Mouse (Mus musculus) forebrain, embryonic 12.5 days (tissue): ENCODE data around the gene Trappc6a. TPM values are rescaled to one million over a fixed set of nuclear protein-coding genes. Genes with fewer than 3 reads are reported as not detected.
"Not testable (repeated sequence)": the region's sequence is repeated elsewhere in the genome, so short reads cannot be mapped to it uniquely, and the experiment has no call there.

Source experiments
- ATAC-seq: fragments of 200-750 bp; cut with Nextera tagmentation; 2 replicates; pipeline ENCODE4 v1.8.0; 2017; ENCODE audit warnings: moderate TSS enrichment; ENCODE audit not compliant: low FRiP score
- H3K27ac ChIP-seq: fragments of 300-500 bp; sonication (generic); 2 replicates; pipeline ENCODE4 v1.5.1; 2016; ENCODE audit warnings: mild to moderate bottlenecking
- H3K27me3 ChIP-seq: fragments of 300-500 bp; sonication (generic); 2 replicates; pipeline ENCODE4 v1.6.1; 2016; ENCODE audit warnings: mild to moderate bottlenecking
- H3K36me3 ChIP-seq: fragments of 300-500 bp; sonication (generic); replicated peaks from 2 replicates; pipeline ENCODE4 v1.6.1; 2016; ENCODE audit warnings: mild to moderate bottlenecking
- H3K4me1 ChIP-seq: fragments of 300-500 bp; sonication (generic); 2 replicates; pipeline ENCODE4 v1.6.1; 2016
- H3K4me2 ChIP-seq: fragments of 300-500 bp; sonication (generic); 2 replicates; pipeline ENCODE4 v1.6.1; 2016; ENCODE audit warnings: mild to moderate bottlenecking, moderate library complexity
- H3K4me3 ChIP-seq: fragments of 300-500 bp; sonication (generic); replicated peaks from 2 replicates; pipeline ENCODE4 v1.5.1; 2016; ENCODE audit warnings: mild to moderate bottlenecking
- H3K9ac ChIP-seq: fragments of 300-500 bp; sonication (generic); 2 replicates; pipeline ENCODE4 v1.6.1; 2016; ENCODE audit warnings: mild to moderate bottlenecking
- H3K9me3 ChIP-seq: fragments of 300-500 bp; sonication (generic); 2 replicates; pipeline ENCODE4 v1.6.1; 2016
- WGBS: fragments of 180-500 bp; shearing (Covaris S2); methylation state at CpG from one replicate; pipeline ENCODE4 v1.1.7; 2016; 5-methylcytosine and 5-hydroxymethylcytosine counted together
- polyA plus RNA-seq: library from polyadenylated mRNA; unstranded; fragments of >200 nt; fragmentation: Nextera tagmentation; extraction: Ambion mirVana; gene quantifications from 2 replicates; pipeline ENCODE4 v1.2.1, GENCODE M21; 2016

Trappc6a gene
- polyA plus RNA-seq, 1 experiment from 2014 or later, result 43.6 TPM

DNA sequence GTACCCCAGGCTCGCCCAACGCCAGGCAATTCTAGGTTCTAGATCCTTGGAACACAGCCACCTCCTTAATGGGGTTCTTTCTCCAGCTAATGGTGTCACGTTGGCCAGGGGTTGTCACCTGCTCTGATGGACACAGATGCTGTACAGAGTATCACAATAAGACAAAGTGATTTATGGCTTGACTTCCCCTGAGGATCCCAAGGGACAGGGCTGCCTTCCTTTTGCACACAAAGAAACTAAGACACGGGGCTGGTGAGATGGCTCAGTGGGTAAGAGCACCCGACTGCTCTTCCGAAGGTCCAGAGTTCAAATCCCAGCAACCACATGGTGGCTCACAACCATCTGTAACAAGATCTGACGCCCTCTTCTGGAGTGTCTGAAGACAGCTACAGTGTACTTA is 3.7 kb downstream of the Trappc6a start:
- not testable (repeated sequence) for H3K4me3 ChIP-seq, H3K4me2 ChIP-seq, H3K27ac ChIP-seq, H3K36me3 ChIP-seq, ATAC-seq, H3K9me3 ChIP-seq, H3K9ac ChIP-seq
- H3K4me1 ChIP-seq, result peaks cover 19% of the 10 kb centered on the region
- peaks cover 10% of the 10 kb centered on the region for H3K27me3 ChIP-seq
- WGBS, result 81% methylated on average over 7 of the region's 7 CpGs

- H3K4me2 ChIP-seq, result no peak overlapping the region
- peaks cover 14% of the 10 kb centered on the region for H3K27me3 ChIP-seq
- no peak overlapping the region for H3K27ac ChIP-seq
- ATAC-seq, result no peak
- H3K4me3 ChIP-seq, result no peak overlapping the region
- H3K9ac ChIP-seq, result no peak overlapping the region
- no peaks in the 10 kb centered on the region for H3K36me3 ChIP-seq
- WGBS, result 74% methylated on average over 6 of the region's 6 CpGs
- H3K4me1 ChIP-seq, result peaks cover 16% of the 10 kb centered on the region
- H3K9me3 ChIP-seq, result no peaks in the 10 kb centered on the region
Measured at GRCm38 (mm10) chr7:19512353-19512752, 4.2 kb downstream of the Trappc6a start.

- Histone ChIP-seq H3K9ac (peak within 1 kb of the TSS; percentile 53), H3K9me3 (no peaks in the 10 kb centered on the region), H3K27ac (no peak within 1 kb of the TSS), H3K36me3 (no peaks in the 10 kb centered on the region), H3K4me2 (peak within 1 kb of the TSS; percentile 52), H3K27me3 (peaks cover 69% of the 10 kb centered on the region), H3K4me3 (peak within 1 kb of the TSS; percentile 29), H3K4me1 (peaks cover 15% of the 10 kb centered on the region)
- 6% methylated on average over 20 of the region's 29 CpGs for WGBS
- no peak for ATAC-seq
Measured at GRCm38 (mm10) chr7:19517652-19518365, 9.6 kb downstream of the Trappc6a start, which contains the start of gene Nkpd1. Nkpd1 (plus strand) TSS chr7:19517838.

GRCm38 (mm10) chr7:19520032-19520431 is 11.8 kb downstream of the Trappc6a start:
- Histone ChIP-seq H3K4me3 (peak overlapping the region; percentile 31), H3K4me2 (peak overlapping the region; percentile 53), H3K36me3 (no peaks in the 10 kb centered on the region), H3K27ac (no peak overlapping the region), H3K9ac (peak overlapping the region; percentile 48), H3K4me1 (peaks cover 35% of the 10 kb centered on the region), H3K27me3 (peaks cover 91% of the 10 kb centered on the region), H3K9me3 (no peaks in the 10 kb centered on the region)
- no peak for ATAC-seq
- whole genome bisulfite sequencing, result 5% methylated on average over 23 of the region's 23 CpGs

- no peak for ATAC-seq
- Histone ChIP-seq H3K27ac (no peak overlapping the region), H3K4me1 (peaks cover 29% of the 10 kb centered on the region), H3K9me3 (no peaks in the 10 kb centered on the region), H3K4me3 (peak overlapping the region; percentile 36), H3K27me3 (peaks cover 77% of the 10 kb centered on the region), H3K9ac (peak overlapping the region; percentile 5; the same call in 1 of the 2 replicates), H3K4me2 (peak overlapping the region; percentile 58), H3K36me3 (no peaks in the 10 kb centered on the region)
- 14% methylated on average over 72 of the region's 72 CpGs for WGBS
Measured at GRCm38 (mm10) chr7:19523017-19523756, 15.0 kb downstream of the Trappc6a start.

DNA sequence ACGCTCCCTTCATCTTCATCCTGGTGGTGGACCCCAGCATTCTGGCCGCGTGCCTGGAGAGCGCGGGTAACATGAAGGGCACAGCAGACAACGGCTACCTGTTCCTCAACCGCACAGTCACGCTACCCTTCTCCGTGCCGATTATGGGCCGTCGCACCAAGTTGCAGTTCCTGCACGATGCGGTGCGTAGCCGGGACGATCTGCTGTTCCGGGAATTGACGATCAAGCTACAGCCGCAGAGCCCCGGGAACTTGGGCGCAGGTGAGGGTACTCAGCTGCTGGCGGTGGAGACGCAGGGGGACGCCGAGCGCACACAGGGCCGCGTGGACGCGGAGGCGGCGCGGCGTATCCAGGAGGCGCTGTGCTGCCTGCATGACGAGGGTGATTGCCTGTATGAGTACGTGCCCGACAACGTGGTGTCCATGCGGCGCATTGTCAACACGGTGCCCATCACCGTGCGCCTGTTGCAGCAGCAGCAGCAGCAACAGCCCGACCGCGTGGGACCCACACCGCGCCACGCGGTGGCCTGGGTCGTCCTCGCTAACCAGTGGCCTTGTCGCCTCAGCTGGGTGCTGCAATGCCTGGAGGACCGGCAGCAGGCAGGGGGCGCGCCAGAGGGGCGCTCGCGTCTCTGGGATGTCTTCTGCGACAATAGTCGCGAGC is 15.7 kb downstream of the Trappc6a start:
- 1% methylated on average over 64 of the region's 64 CpGs for WGBS
- peak; percentile 69 for ATAC-seq
- H3K36me3 ChIP-seq, result peaks cover 2% of the 10 kb centered on the region
- H3K4me3 ChIP-seq, result peak overlapping the region; percentile 36
- H3K4me2 ChIP-seq, result peak overlapping the region; percentile 58
- H3K4me1 ChIP-seq, result peaks cover 29% of the 10 kb centered on the region
- H3K27me3 ChIP-seq, result peaks cover 70% of the 10 kb centered on the region
- peak overlapping the region; percentile 49 for H3K9ac ChIP-seq
- H3K9me3 ChIP-seq, result no peaks in the 10 kb centered on the region
- no peak overlapping the region for H3K27ac ChIP-seq

DNA sequence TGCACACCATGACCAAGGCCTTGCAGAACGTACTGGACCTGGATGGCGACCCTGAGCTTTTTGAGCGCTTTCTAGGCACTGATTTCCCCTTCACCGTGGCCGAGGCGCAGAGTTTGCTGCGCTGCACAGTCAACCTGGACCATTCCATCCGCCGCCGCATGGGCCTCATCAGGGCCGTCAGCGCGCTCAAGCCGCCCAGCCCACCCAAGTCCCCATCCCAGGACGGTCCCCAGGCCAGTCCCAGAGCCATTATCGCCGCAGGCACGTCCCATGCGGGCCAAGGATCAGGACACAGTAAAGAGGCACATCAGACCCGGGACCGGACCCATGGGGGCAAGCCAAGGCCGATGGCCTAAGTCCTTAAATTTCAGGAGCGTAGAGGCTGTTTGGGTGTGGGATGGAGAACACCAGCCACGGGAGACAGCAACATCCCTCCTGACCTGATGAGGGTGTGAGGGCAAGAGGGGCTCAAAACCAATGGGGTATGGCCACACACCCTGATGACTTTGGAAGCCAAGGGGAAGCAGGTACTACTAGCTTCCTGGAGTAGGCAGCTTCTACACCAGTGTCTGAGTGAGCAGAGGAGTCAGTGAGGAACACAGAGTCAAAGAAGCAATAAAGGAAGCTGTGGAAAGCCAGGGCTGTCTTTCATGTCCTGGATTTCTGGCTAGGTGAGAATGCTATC is 16.4 kb downstream of the Trappc6a start:
- H3K27ac ChIP-seq, result no peak overlapping the region
- peak; percentile 30 for ATAC-seq
- H3K4me1 ChIP-seq, result peaks cover 28% of the 10 kb centered on the region
- H3K9me3 ChIP-seq, result no peaks in the 10 kb centered on the region
- 16% methylated on average over 24 of the region's 24 CpGs for WGBS
- peaks cover 64% of the 10 kb centered on the region for H3K27me3 ChIP-seq
- peak overlapping the region; percentile 58 for H3K4me2 ChIP-seq
- peak overlapping the region; percentile 36 for H3K4me3 ChIP-seq
- H3K36me3 ChIP-seq, result peaks cover 9% of the 10 kb centered on the region
- peak overlapping the region; percentile 49 for H3K9ac ChIP-seq

- Histone ChIP-seq H3K9me3 (no peaks in the 10 kb centered on the region), H3K4me2 (no peak overlapping the region), H3K9ac (no peak overlapping the region), H3K4me3 (no peak overlapping the region), H3K27me3 (peaks cover 58% of the 10 kb centered on the region), H3K36me3 (peaks cover 14% of the 10 kb centered on the region), H3K27ac (no peak overlapping the region), H3K4me1 (peaks cover 23% of the 10 kb centered on the region)
- no peak for ATAC-seq
- 63% methylated on average over 2 of the region's 2 CpGs for WGBS
Measured at GRCm38 (mm10) chr7:19525105-19525481, 16.9 kb downstream of the Trappc6a start.

DNA sequence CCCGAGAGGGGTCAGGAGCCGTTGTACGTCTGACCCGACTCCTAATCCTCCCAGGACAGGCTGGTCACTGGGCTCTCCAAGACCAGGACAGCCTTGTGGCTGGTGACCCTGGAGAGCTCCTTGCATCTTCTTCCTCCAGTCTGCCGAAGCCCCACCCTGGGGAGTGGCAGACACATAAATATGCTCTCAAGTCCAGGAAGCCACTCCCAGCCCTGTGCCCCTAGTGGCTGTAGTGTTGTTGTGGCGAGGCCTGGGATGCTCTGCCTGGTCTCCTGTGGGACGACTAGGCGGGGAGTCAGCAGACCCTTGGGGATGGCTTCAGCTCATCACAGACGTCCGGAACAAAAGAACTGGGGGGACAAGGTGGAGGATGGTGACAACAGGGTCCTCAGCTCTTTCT is 22.9 kb downstream of the Trappc6a start:
- H3K9ac ChIP-seq, result no peak overlapping the region
- H3K27me3 ChIP-seq, result no peaks in the 10 kb centered on the region
- no peak overlapping the region for H3K27ac ChIP-seq
- H3K4me3 ChIP-seq, result no peak overlapping the region
- no peaks in the 10 kb centered on the region for H3K9me3 ChIP-seq
- no peaks in the 10 kb centered on the region for H3K4me1 ChIP-seq
- 79% methylated on average over 10 of the region's 10 CpGs for WGBS
- H3K36me3 ChIP-seq, result peaks cover 71% of the 10 kb centered on the region
- ATAC-seq, result no peak
- no peak overlapping the region for H3K4me2 ChIP-seq

- ATAC-seq, result no peak
- no peaks in the 10 kb centered on the region for H3K4me1 ChIP-seq
- H3K27ac ChIP-seq, result 0 out of 2 replicates have a peak overlapping the region, but pooled peaks have one; percentile 19
- H3K9me3 ChIP-seq, result no peaks in the 10 kb centered on the region
- H3K9ac ChIP-seq, result no peak overlapping the region
- WGBS, result 94% methylated on average over 13 of the region's 14 CpGs
- H3K4me3 ChIP-seq, result no peak overlapping the region
- H3K36me3 ChIP-seq, result peaks cover 71% of the 10 kb centered on the region
- H3K27me3 ChIP-seq, result no peaks in the 10 kb centered on the region
- H3K4me2 ChIP-seq, result no peak overlapping the region
Measured at GRCm38 (mm10) chr7:19532240-19532639, 24.0 kb downstream of the Trappc6a start.

DNA sequence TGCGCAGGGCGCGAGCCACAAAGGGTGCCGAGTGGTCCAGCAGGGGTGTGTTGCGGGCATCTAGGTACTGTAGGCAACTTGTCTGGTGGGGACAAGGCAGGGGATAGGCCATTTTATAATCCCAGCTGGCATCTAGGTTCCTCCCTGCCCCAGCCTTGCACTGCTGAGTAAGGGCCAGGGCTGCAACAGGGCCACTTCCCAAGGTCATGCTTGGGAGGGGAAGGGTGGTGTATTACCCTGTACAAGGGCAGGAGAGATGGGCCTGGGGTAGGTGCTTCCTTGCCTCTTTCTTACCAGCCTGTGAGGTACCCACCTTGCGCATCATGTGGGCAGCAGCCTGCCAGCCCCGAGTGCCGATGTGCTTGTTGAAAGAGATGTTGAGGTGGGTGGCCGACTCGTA is 26.5 kb downstream of the Trappc6a start:
- H3K4me1 ChIP-seq, result no peaks in the 10 kb centered on the region
- ATAC-seq, result no peak
- 96% methylated on average over 10 of the region's 10 CpGs for WGBS
- H3K36me3 ChIP-seq, result peaks cover 61% of the 10 kb centered on the region
- H3K4me2 ChIP-seq, result no peak overlapping the region
- H3K27me3 ChIP-seq, result no peaks in the 10 kb centered on the region
- no peaks in the 10 kb centered on the region for H3K9me3 ChIP-seq
- H3K9ac ChIP-seq, result no peak overlapping the region
- H3K4me3 ChIP-seq, result no peak overlapping the region
- no peak overlapping the region for H3K27ac ChIP-seq
